Mouse (Mus musculus) G1E (cell line): ENCODE measurements around the gene Mrgbp.

Experiments used
- CTCF ChIP-seq: IDR thresholded peaks from 2 replicates; pipeline ENCODE4 v1.5.1; 2012; ENCODE audit warnings: low read depth, low read length, inconsistent platforms, mixed read lengths
- GATA1 ChIP-seq: IDR thresholded peaks from 2 replicates; pipeline ENCODE4 v1.6.1; 2012; ENCODE audit warnings: borderline replicate concordance, low read length, inconsistent platforms, mixed read lengths
- POLR2AphosphoS5 ChIP-seq: IDR thresholded peaks from 2 replicates; pipeline ENCODE4 v1.6.1; 2012; ENCODE audit warnings: low read depth, low read length, inconsistent platforms; ENCODE audit not compliant: insufficient replicate concordance
- TAL1 ChIP-seq: conservative IDR thresholded peaks from 2 replicates; pipeline ENCODE4 v1.6.1; 2012; ENCODE audit warnings: low read depth, low read length, inconsistent platforms, mixed read lengths

DNA sequence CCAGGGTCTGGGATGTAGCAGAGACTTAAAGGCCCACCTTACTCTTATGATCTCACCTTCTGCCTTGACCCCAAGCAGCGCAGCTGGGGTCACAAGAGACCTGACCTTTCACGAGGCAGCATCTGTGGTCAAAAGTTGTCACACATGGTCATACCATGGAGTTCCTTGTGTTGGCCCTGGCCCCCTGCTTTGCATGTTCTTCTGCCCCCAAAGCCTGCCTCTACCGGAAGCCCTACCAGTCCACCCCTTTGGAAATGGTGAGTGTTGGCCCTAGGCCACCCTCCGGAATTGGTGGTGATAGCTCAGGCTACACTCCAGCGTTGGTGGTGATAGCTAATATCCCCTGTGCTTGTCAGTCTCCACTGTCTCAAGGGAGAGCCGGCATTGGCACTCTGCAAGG is 17.8 kb upstream of the Mrgbp start:
- TF ChIP-seq CTCF (no peak), GATA1 (no peak), POLR2AphosphoS5 (no peak), TAL1 (no peak)
